Mouse (Mus musculus) spleen, adult 2 months (tissue): Measurements from ENCODE around the gene H1f0.

ENCODE experiments used
- CTCF ChIP-seq: fragments of 200-500 bp; IDR thresholded peaks from 2 replicates; pipeline ENCODE4 v1.5.1; 2011; ENCODE audit warnings: mild to moderate bottlenecking, inconsistent platforms; ENCODE audit not compliant: insufficient read depth, insufficient read length, insufficient replicate concordance; ENCODE audit errors: extremely low read depth
- POLR2A ChIP-seq: fragments of 200-500 bp; IDR thresholded peaks from 2 replicates; pipeline ENCODE4 v1.6.1; 2011; ENCODE audit warnings: low read depth, low read length, inconsistent platforms

GRCm38 (mm10) chr15:79073752-79074151 is 45.5 kb downstream of the H1f0 start:
- TF ChIP-seq CTCF (no peak), POLR2A (no peak)
